Mouse (Mus musculus): Measurements from ENCODE around the gene Olfr48.

Olfr48 gene

GRCm38 (mm10) chr2:89848105-89848504, at the start of gene Olfr48:
TSS of gene Olfr48 (minus strand) at chr2:89848205.
- DNase-seq, result no peak

GRCm38 (mm10) chr2:89878137-89878536, 30.1 kb upstream of the Olfr48 start, which contains the start of gene Olfr1257:
TSS of gene Olfr1257 (plus strand) at chr2:89878437.
- no peak for DNase-seq

GRCm38 (mm10) chr2:89849230-89849629, 1.2 kb upstream of the Olfr48 start:
- no peak for DNase-seq

GRCm38 (mm10) chr2:89841455-89841854, 6.5 kb downstream of the Olfr48 start, which contains the start of gene Olfr1256:
TSS of gene Olfr1256 (minus strand) at chr2:89841555.
- no peak for DNase-seq

- DNase-seq, result no peak
Measured at GRCm38 (mm10) chr2:89820216-89820615, 27.8 kb downstream of the Olfr48 start.

- DNase-seq, result no peak
Measured at GRCm38 (mm10) chr2:89811751-89812150, 36.3 kb downstream of the Olfr48 start, which contains the start of gene Olfr1255. TSS of gene Olfr1255 (plus strand) at chr2:89812051.

GRCm38 (mm10) chr2:89810751-89811150, 37.3 kb downstream of the Olfr48 start:
- no peak for DNase-seq

- no peak for DNase-seq
Measured at GRCm38 (mm10) chr2:89799583-89799982, 48.4 kb downstream of the Olfr48 start.

- DNase-seq, result no peak
Measured at GRCm38 (mm10) chr2:89793519-89793918, 54.5 kb downstream of the Olfr48 start, which contains the start of gene Olfr1254. TSS of gene Olfr1254 (minus strand) at chr2:89793619.
